In genomic region chr4:107012574-107012973, GRCm38 (mm10) we compare ENCODE assay signal across 12 mouse cellular contexts. TPM values are rescaled to one million over a fixed set of nuclear protein-coding genes. Genes with fewer than 3 reads are reported as not detected.
DNase-seq lines count a peak whose midpoint lies in the region; ATAC-seq lines count a peak whose summit lies in the region.
"Had no signal": no experiment of that assay in that cellular context is flagged by ENCODE, and none has a peak within 500 bp of the region (broad histone marks: within the 10 kb centered on the region; RNA-seq: fewer than 3 reads in every experiment).

No protein-coding gene starts in this region.

- no peaks in the 10 kb centered on the region for H3K9me3 ChIP-seq in heart, embryonic 10.5 days
- H3K9me3 ChIP-seq: neural tube, embryonic 13.5 days had no signal

- ATAC-seq in inflammation-experienced regulatory T-cells, adult 6 months: no peak

- intact Hi-C loops in heart, postnatal 10 days (cut with DNase I): no loop called here

- peaks cover 69% of the 10 kb centered on the region for H3K4me1 ChIP-seq in heart, embryonic 10.5 days

- peak; percentile 98 for DNase-seq in heart, adult 11 months
- no peak for DNase-seq in heart, embryonic 10.5 days (ENCODE audit: low spot score)
- DNase-seq in brain, adult 2 months (ENCODE audit: low read depth, low spot score): peak; percentile 93
- peak; percentile 77 to 87 for DNase-seq in cerebellum, postnatal 14 days
- peak; percentile 44 to 65 for DNase-seq in heart, postnatal 10 days
- no peak for DNase-seq in Muller cell, postnatal 12 days (ENCODE audit: inconsistent ontology term)
- no peak for DNase-seq in urinary bladder, postnatal 14 days (ENCODE audit: low spot score)
- DNase-seq: B cell, adult 2 months; right cerebral cortex, postnatal 25 days had no signal

- WGBS in heart, embryonic 10.5 days: 78% methylated on average over 3 of the region's 3 CpGs

- H3K27ac ChIP-seq in heart, embryonic 10.5 days: no peak overlapping the region
- H3K27ac ChIP-seq: left cerebral cortex, adult 2 months; neural tube, embryonic 13.5 days had no signal

- peaks cover 20% of the 10 kb centered on the region for H3K36me3 ChIP-seq in heart, embryonic 10.5 days

- no peaks in the 10 kb centered on the region for H3K27me3 ChIP-seq in heart, embryonic 10.5 days (ENCODE audit: insufficient read depth, poor library complexity, severe bottlenecking)
- H3K27me3 ChIP-seq: neural tube, embryonic 13.5 days had no signal

- H3K4me3 ChIP-seq in heart, embryonic 10.5 days: no peak overlapping the region
- H3K4me3 ChIP-seq: left cerebral cortex, adult 2 months; neural tube, embryonic 13.5 days had no signal

RNA-seq across cellular contexts. Expression of gene Mrpl37, which starts 54.1 kb away (rescaled TPM):
- polyA plus RNA-seq in heart, embryonic 10.5 days (2016; fragmentation: Nextera tagmentation; extraction: Ambion mirVana): 117 and 120 TPM in 2 replicates
- 10 to 100 TPM; 84.2 to 87.3 TPM for total RNA-seq in heart, postnatal 10 days (2021)
- polyA plus RNA-seq in inflammation-experienced regulatory T-cells, adult 6 months (2017; shearing (Covaris generic)): 10 to 100 TPM; 38.2 to 53.0 (median 44.6) TPM

RNA-seq across cellular contexts. Expression of gene Cyb5rl, which starts 54.2 kb away (rescaled TPM):
- polyA plus RNA-seq in heart, embryonic 10.5 days (2016; fragmentation: Nextera tagmentation; extraction: Ambion mirVana): 5.1 and 7.3 TPM in 2 replicates
- 10 to 100 TPM; 11.4 to 12.0 TPM for total RNA-seq in heart, postnatal 10 days (2021)
- 10 to 100 TPM in 1 of 3 experiments, 1 to 10 TPM in 2; 5.4 to 10.4 (median 7.5) TPM for polyA plus RNA-seq in inflammation-experienced regulatory T-cells, adult 6 months (2017; shearing (Covaris generic))

Comparison
In these comparisons a context has a peak if more than half of its experiments do, and no peak if none do; other contexts are left out.
1. DNase-seq: peak in heart, adult 11 months (single experiment), brain, adult 2 months (single experiment), cerebellum, postnatal 14 days (2 of 2) and heart, postnatal 10 days (2 of 2); none in heart, embryonic 10.5 days (single experiment), Muller cell, postnatal 12 days (single experiment) and urinary bladder, postnatal 14 days (single experiment).